Mouse (Mus musculus) embryonic facial prominence, embryonic 15.5 days (tissue): ENCODE measurements around the gene Fbxw7. TPM values are rescaled to one million over a fixed set of nuclear protein-coding genes. Genes with fewer than 3 reads are reported as not detected.

Experiments
- ATAC-seq: fragments of 200-750 bp; cut with Nextera tagmentation; 2 replicates; pipeline ENCODE4 v1.8.0; 2017; ENCODE audit warnings: low read depth, moderate TSS enrichment; ENCODE audit not compliant: insufficient number of reproducible peaks, low FRiP score, low TSS enrichment
- H3K27ac ChIP-seq: fragments of 300-500 bp; sonication (generic); replicated peaks from 2 replicates; pipeline ENCODE4 v1.5.1; 2015; ENCODE audit warnings: mild to moderate bottlenecking, inconsistent platforms
- H3K27me3 ChIP-seq: fragments of 300-500 bp; sonication (generic); 2 replicates; pipeline ENCODE4 v1.6.1; 2015; ENCODE audit warnings: inconsistent platforms
- H3K36me3 ChIP-seq: fragments of 300-500 bp; sonication (generic); 2 replicates; pipeline ENCODE4 v1.6.1; 2015; ENCODE audit warnings: mild to moderate bottlenecking, inconsistent platforms
- H3K4me1 ChIP-seq: fragments of 300-500 bp; sonication (generic); 2 replicates; pipeline ENCODE4 v1.6.1; 2015; ENCODE audit warnings: inconsistent platforms
- H3K4me2 ChIP-seq: fragments of 300-500 bp; sonication (generic); replicated peaks from 2 replicates; pipeline ENCODE4 v1.6.1; 2015; ENCODE audit warnings: mild to moderate bottlenecking, inconsistent platforms
- H3K4me3 ChIP-seq: fragments of 300-500 bp; sonication (generic); replicated peaks from 2 replicates; pipeline ENCODE4 v1.5.1; 2015; ENCODE audit warnings: mild to moderate bottlenecking, inconsistent platforms
- H3K9ac ChIP-seq: fragments of 300-500 bp; sonication (generic); 2 replicates; pipeline ENCODE4 v1.6.1; 2015; ENCODE audit warnings: inconsistent platforms
- H3K9me3 ChIP-seq: fragments of 300-500 bp; sonication (generic); replicated peaks from 2 replicates; pipeline ENCODE4 v1.6.1; 2016; ENCODE audit warnings: inconsistent platforms
- WGBS: fragments of 180-500 bp; shearing (Covaris S2); methylation state at CpG from one replicate; pipeline ENCODE4 v1.1.7; 2015; 5-methylcytosine and 5-hydroxymethylcytosine counted together
- polyA plus RNA-seq: library from polyadenylated mRNA; unstranded; fragments of >200 nt; fragmentation: Nextera tagmentation; extraction: Ambion mirVana; gene quantifications from 2 replicates; pipeline ENCODE4 v1.2.1, GENCODE M21; 2015

The Fbxw7 gene
- polyA plus RNA-seq, 1 experiment from 2014 or later, result 14.6 TPM

GRCm38 (mm10) chr3:84826938-84827337 lies 11.9 kb downstream of the Fbxw7 start:
- H3K27me3 ChIP-seq, result no peaks in the 10 kb centered on the region
- WGBS, result 65% methylated on average over 3 of the region's 3 CpGs
- no peak overlapping the region for H3K27ac ChIP-seq
- no peak overlapping the region for H3K9ac ChIP-seq
- no peaks in the 10 kb centered on the region for H3K9me3 ChIP-seq
- H3K36me3 ChIP-seq, result no peaks in the 10 kb centered on the region
- H3K4me1 ChIP-seq, result no peaks in the 10 kb centered on the region
- H3K4me2 ChIP-seq, result no peak overlapping the region
- no peak overlapping the region for H3K4me3 ChIP-seq
- no peak for ATAC-seq

- no peak for ATAC-seq
- no peak overlapping the region for H3K9ac ChIP-seq
- WGBS, result 83% methylated on average over 4 of the region's 4 CpGs
Observed at GRCm38 (mm10) chr3:84827617-84828016, 12.5 kb downstream of the Fbxw7 start.

DNA sequence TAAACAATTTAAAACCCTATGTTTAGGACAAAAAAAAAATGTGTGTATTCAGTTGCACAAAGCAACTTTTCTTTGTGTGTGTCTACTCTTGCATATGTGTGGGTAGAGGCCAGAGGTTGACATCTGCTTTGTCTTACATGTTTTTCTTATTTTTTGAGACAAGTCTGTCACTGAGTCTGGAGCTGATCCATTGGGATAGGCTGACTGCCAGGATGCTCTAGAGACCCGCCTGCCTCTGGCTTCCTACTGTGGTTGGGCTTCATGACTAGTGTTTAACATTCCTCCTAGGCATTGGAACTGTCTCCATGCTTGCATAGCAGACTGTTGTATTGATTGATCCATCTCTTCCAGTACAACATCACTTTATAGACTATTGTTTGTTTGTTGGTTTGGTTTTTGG lies 14.3 kb downstream of the Fbxw7 start:
- 78% methylated on average over 1 of the region's 1 CpGs for WGBS
- Histone ChIP-seq H3K27ac (no peak overlapping the region), H3K27me3 (no peaks in the 10 kb centered on the region), H3K9me3 (no peaks in the 10 kb centered on the region), H3K4me2 (no peak overlapping the region), H3K36me3 (no peaks in the 10 kb centered on the region), H3K4me1 (no peaks in the 10 kb centered on the region), H3K9ac (no peak overlapping the region), H3K4me3 (no peak overlapping the region)
- ATAC-seq, result no peak

More at GRCm38 (mm10) chr3:84827617-84828016, 12.5 kb downstream of the Fbxw7 start:
- Histone ChIP-seq H3K27ac (no peak overlapping the region), H3K36me3 (no peaks in the 10 kb centered on the region), H3K9me3 (no peaks in the 10 kb centered on the region), H3K4me2 (no peak overlapping the region), H3K4me1 (no peaks in the 10 kb centered on the region), H3K27me3 (no peaks in the 10 kb centered on the region), H3K4me3 (no peak overlapping the region)

GRCm38 (mm10) chr3:84836029-84836428 lies 21.0 kb downstream of the Fbxw7 start:
- Histone ChIP-seq H3K9ac (no peak overlapping the region), H3K4me1 (no peaks in the 10 kb centered on the region), H3K4me3 (no peak overlapping the region), H3K27me3 (no peaks in the 10 kb centered on the region), H3K9me3 (no peaks in the 10 kb centered on the region), H3K27ac (no peak overlapping the region), H3K36me3 (no peaks in the 10 kb centered on the region), H3K4me2 (no peak overlapping the region)
- WGBS, result 81% methylated on average over 5 of the region's 5 CpGs
- ATAC-seq, result no peak

GRCm38 (mm10) chr3:84837984-84838383 lies 22.9 kb downstream of the Fbxw7 start:
- H3K9ac ChIP-seq, result no peak overlapping the region
- H3K36me3 ChIP-seq, result no peaks in the 10 kb centered on the region
- H3K27ac ChIP-seq, result no peak overlapping the region
- no peak for ATAC-seq
- WGBS, result 87% methylated on average over 3 of the region's 3 CpGs
- no peak overlapping the region for H3K4me2 ChIP-seq
- H3K4me3 ChIP-seq, result no peak overlapping the region
- H3K27me3 ChIP-seq, result no peaks in the 10 kb centered on the region
- H3K9me3 ChIP-seq, result no peaks in the 10 kb centered on the region
- H3K4me1 ChIP-seq, result no peaks in the 10 kb centered on the region

- Histone ChIP-seq H3K4me2 (no peak overlapping the region), H3K9ac (no peak overlapping the region), H3K27me3 (no peaks in the 10 kb centered on the region), H3K4me1 (no peaks in the 10 kb centered on the region), H3K27ac (no peak overlapping the region), H3K36me3 (no peaks in the 10 kb centered on the region), H3K9me3 (no peaks in the 10 kb centered on the region), H3K4me3 (no peak overlapping the region)
- ATAC-seq, result no peak
- 85% methylated on average over 5 of the region's 5 CpGs for WGBS
Observed at GRCm38 (mm10) chr3:84839499-84839898, 24.4 kb downstream of the Fbxw7 start.

DNA sequence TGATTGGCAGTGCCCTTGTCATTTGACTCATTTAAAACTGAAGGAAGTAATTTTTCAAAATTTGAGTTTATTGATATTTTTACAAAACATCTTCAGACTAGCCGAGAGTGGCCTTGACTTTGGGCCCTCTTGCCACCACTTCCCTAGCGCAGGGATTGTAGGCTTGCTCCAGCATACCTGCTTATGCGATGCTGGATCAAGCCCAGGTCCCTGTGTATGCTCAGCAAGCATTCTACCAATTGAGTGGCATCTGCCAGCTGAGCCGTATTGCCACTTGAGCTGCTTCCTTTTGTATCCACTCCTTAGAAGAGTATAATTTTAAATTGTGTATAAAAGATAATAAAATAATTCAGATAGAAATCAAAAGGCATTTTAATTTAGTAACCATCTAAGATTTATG lies 26.2 kb downstream of the Fbxw7 start:
- 82% methylated on average over 4 of the region's 4 CpGs for WGBS
- no peaks in the 10 kb centered on the region for H3K36me3 ChIP-seq
- no peaks in the 10 kb centered on the region for H3K27me3 ChIP-seq
- H3K27ac ChIP-seq, result no peak overlapping the region
- H3K4me2 ChIP-seq, result no peak overlapping the region
- H3K4me3 ChIP-seq, result no peak overlapping the region
- no peak overlapping the region for H3K9ac ChIP-seq
- H3K9me3 ChIP-seq, result no peaks in the 10 kb centered on the region
- ATAC-seq, result no peak
- H3K4me1 ChIP-seq, result no peaks in the 10 kb centered on the region

DNA sequence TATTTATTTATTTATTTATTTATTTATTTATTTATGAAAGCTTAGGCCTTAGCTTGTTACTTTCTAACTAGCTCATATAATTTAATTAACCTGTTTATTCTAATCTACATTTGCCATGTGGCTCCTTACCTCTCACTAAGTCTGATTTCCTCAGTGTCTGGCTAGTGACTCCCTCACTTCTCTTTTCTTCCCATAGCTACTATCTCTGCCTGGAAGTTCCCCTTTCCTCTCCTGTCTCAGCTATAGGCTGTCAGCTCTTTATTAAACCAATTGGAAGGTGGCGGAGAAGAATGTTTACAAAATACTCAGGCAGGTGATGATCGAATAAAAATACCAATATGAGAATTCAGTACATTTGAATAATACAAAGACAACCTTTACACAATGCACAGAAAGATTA lies 27.7 kb downstream of the Fbxw7 start:
- WGBS, result 87% methylated on average over 2 of the region's 2 CpGs
- no peak overlapping the region for H3K9ac ChIP-seq

GRCm38 (mm10) chr3:84843594-84843993 lies 28.5 kb downstream of the Fbxw7 start:
- H3K36me3 ChIP-seq, result no peaks in the 10 kb centered on the region
- WGBS, result 40% methylated on average over 1 of the region's 1 CpGs
- no peak overlapping the region for H3K4me2 ChIP-seq
- H3K9me3 ChIP-seq, result no peaks in the 10 kb centered on the region
- no peak overlapping the region for H3K9ac ChIP-seq
- no peaks in the 10 kb centered on the region for H3K27me3 ChIP-seq
- no peak overlapping the region for H3K27ac ChIP-seq
- H3K4me3 ChIP-seq, result no peak overlapping the region
- H3K4me1 ChIP-seq, result no peaks in the 10 kb centered on the region
- ATAC-seq, result no peak

More for the DNA sequence above, 27.7 kb downstream of the Fbxw7 start:
- Histone ChIP-seq H3K4me3 (no peak overlapping the region), H3K36me3 (no peaks in the 10 kb centered on the region), H3K27ac (no peak overlapping the region), H3K4me2 (no peak overlapping the region), H3K27me3 (no peaks in the 10 kb centered on the region), H3K4me1 (no peaks in the 10 kb centered on the region), H3K9me3 (no peaks in the 10 kb centered on the region)
- ATAC-seq, result no peak

DNA sequence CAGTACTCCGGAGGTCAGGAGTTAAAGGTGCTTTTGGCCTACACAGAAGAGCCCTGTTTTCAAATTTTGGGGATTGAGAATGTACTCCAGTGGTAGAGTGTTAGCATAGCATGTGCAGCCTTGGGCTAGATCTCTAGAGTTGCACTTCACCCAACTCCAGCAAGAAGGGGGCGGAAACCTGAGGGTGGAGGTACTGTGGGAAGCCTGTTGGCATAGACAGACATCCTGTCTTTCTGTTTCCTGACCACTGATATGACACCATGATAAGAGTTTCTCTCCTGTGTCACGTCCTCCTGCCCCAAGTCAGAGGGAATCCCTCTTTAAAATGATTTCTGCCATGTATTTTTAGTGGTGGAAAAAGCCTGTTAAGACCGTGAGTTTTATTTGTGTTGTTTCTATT lies 33.7 kb downstream of the Fbxw7 start:
- Histone ChIP-seq H3K4me3 (no peak overlapping the region), H3K9ac (no peak overlapping the region), H3K4me2 (no peak overlapping the region), H3K4me1 (no peaks in the 10 kb centered on the region), H3K9me3 (no peaks in the 10 kb centered on the region), H3K27ac (no peak overlapping the region), H3K27me3 (no peaks in the 10 kb centered on the region), H3K36me3 (no peaks in the 10 kb centered on the region)
- 74% methylated on average over 4 of the region's 4 CpGs for WGBS
- no peak for ATAC-seq

DNA sequence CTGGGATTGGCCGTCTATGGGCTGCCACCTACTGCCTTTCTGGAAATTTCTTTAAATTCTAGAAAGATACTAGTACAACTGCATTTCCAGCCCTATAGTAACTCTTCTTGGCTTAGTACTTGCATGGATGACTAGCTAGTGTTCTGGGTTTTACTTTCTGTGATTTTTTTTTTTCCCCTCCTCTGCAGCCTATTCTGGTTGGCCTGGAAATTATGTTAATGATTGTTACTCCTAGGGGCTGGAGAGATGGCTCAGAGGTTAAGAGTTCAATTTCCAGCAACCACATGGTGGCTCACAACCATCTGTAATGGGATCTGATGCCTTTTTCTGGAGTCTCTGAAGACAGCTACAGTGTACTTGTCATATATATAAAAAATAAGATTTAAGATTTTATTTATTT lies 35.4 kb downstream of the Fbxw7 start:
- WGBS, result 78% methylated on average over 1 of the region's 1 CpGs
- H3K4me1 ChIP-seq, result no peaks in the 10 kb centered on the region
- no peaks in the 10 kb centered on the region for H3K9me3 ChIP-seq
- ATAC-seq, result no peak
- no peaks in the 10 kb centered on the region for H3K27me3 ChIP-seq
- H3K27ac ChIP-seq, result no peak overlapping the region
- H3K4me3 ChIP-seq, result no peak overlapping the region
- H3K9ac ChIP-seq, result no peak overlapping the region
- no peaks in the 10 kb centered on the region for H3K36me3 ChIP-seq
- H3K4me2 ChIP-seq, result no peak overlapping the region

- Histone ChIP-seq H3K27me3 (no peaks in the 10 kb centered on the region), H3K9ac (no peak overlapping the region), H3K4me1 (no peaks in the 10 kb centered on the region), H3K4me2 (no peak overlapping the region), H3K27ac (no peak overlapping the region), H3K4me3 (no peak overlapping the region), H3K36me3 (no peaks in the 10 kb centered on the region), H3K9me3 (no peaks in the 10 kb centered on the region)
- ATAC-seq, result no peak
- WGBS, result 63% methylated on average over 1 of the region's 1 CpGs
Observed at GRCm38 (mm10) chr3:84851801-84852200, 36.7 kb downstream of the Fbxw7 start.
